ENCODE assay signal across 24 mouse cellular contexts in genomic region chr5:119328971-119329370, GRCm38 (mm10).
"Had no signal": no experiment of that assay in that cellular context is flagged by ENCODE, and none has a peak within 500 bp of the region (broad histone marks: within the 10 kb centered on the region; RNA-seq: fewer than 3 reads in every experiment).

No protein-coding gene starts in this region.

- H3K4me3 ChIP-seq: limb, embryonic 10.5 days; limb, embryonic 13.5 days; liver, embryonic 12.5 days; liver, embryonic 15.5 days; lung, embryonic 15.5 days; megakaryocyte, embryonic 14.5 days; midbrain, embryonic 10.5 days; midbrain, embryonic 13.5 days; myocyte; neural tube, embryonic 13.5 days; stomach, embryonic 15.5 days had no signal

- H3K36me3 ChIP-seq: limb, embryonic 10.5 days; limb, embryonic 13.5 days; liver, embryonic 12.5 days; liver, embryonic 15.5 days; lung, embryonic 15.5 days; midbrain, embryonic 10.5 days; midbrain, embryonic 13.5 days; neural tube, embryonic 13.5 days; stomach, embryonic 15.5 days had no signal

- H3K27me3 ChIP-seq: liver, embryonic 12.5 days; liver, embryonic 15.5 days; lung, embryonic 15.5 days; neural tube, embryonic 13.5 days; stomach, embryonic 15.5 days had no signal

- H3K9me3 ChIP-seq: limb, embryonic 10.5 days; limb, embryonic 13.5 days; liver, embryonic 12.5 days; liver, embryonic 15.5 days; lung, embryonic 15.5 days; megakaryocyte, embryonic 14.5 days; midbrain, embryonic 10.5 days; midbrain, embryonic 13.5 days; neural tube, embryonic 13.5 days; stomach, embryonic 15.5 days had no signal

- ATAC-seq: liver, embryonic 12.5 days; midbrain, embryonic 13.5 days; midbrain, embryonic 16.5 days had no signal

- H3K4me2 ChIP-seq: limb, embryonic 13.5 days; liver, embryonic 12.5 days; liver, embryonic 15.5 days; lung, embryonic 15.5 days; midbrain, embryonic 13.5 days; neural tube, embryonic 13.5 days; stomach, embryonic 15.5 days had no signal

- H3K4me1 ChIP-seq: limb, embryonic 13.5 days; midbrain, embryonic 10.5 days; midbrain, embryonic 13.5 days; neural tube, embryonic 13.5 days had no signal

- DNase-seq: kidney, adult 9 months; kidney, postnatal 14 days; kidney, postnatal 4 days; liver; lung, postnatal 10 days; right cerebral cortex, adult 18-20 months; right cerebral cortex, postnatal 14 days; right cerebral cortex, postnatal 4 days; spleen, adult 18-20 months; thymus, adult 2 months; thymus, postnatal 14 days; thymus, postnatal 4 days had no signal

- H3K9ac ChIP-seq: limb, embryonic 13.5 days; liver, embryonic 12.5 days; liver, embryonic 15.5 days; lung, embryonic 15.5 days; midbrain, embryonic 13.5 days; neural tube, embryonic 13.5 days; stomach, embryonic 15.5 days had no signal

- H3K27ac ChIP-seq: limb, embryonic 10.5 days; limb, embryonic 13.5 days; liver, embryonic 12.5 days; liver, embryonic 15.5 days; lung, embryonic 15.5 days; midbrain, embryonic 10.5 days; midbrain, embryonic 13.5 days; neural tube, embryonic 13.5 days; stomach, embryonic 15.5 days had no signal
